Mouse (Mus musculus) thymus, adult 2 months (tissue): Measurements from ENCODE around the gene Lrrtm3.

Source experiments
- CTCF ChIP-seq: fragments of 200-500 bp; IDR thresholded peaks from 2 replicates; pipeline ENCODE4 v1.5.1; 2012; ENCODE audit warnings: mild to moderate bottlenecking, control low read depth, low read length, moderate library complexity, borderline replicate concordance; ENCODE audit not compliant: control insufficient read depth, poor library complexity, insufficient read depth; ENCODE audit errors: extremely low read depth
- POLR2A ChIP-seq: fragments of 200-500 bp; IDR thresholded peaks from 2 replicates; pipeline ENCODE4 v1.6.1; 2012; ENCODE audit warnings: mild to moderate bottlenecking, low read length, control low read depth, moderate library complexity; ENCODE audit not compliant: control insufficient read depth, poor library complexity, insufficient read depth; ENCODE audit errors: extremely low read depth

GRCm38 (mm10) chr10:63951481-63951880 lies 138.6 kb downstream of the Lrrtm3 start:
- TF ChIP-seq POLR2A, result no peak
- TF ChIP-seq CTCF, result no peak
